Mouse (Mus musculus): ENCODE results near the gene Lmna.

Gene Lmna

DNA sequence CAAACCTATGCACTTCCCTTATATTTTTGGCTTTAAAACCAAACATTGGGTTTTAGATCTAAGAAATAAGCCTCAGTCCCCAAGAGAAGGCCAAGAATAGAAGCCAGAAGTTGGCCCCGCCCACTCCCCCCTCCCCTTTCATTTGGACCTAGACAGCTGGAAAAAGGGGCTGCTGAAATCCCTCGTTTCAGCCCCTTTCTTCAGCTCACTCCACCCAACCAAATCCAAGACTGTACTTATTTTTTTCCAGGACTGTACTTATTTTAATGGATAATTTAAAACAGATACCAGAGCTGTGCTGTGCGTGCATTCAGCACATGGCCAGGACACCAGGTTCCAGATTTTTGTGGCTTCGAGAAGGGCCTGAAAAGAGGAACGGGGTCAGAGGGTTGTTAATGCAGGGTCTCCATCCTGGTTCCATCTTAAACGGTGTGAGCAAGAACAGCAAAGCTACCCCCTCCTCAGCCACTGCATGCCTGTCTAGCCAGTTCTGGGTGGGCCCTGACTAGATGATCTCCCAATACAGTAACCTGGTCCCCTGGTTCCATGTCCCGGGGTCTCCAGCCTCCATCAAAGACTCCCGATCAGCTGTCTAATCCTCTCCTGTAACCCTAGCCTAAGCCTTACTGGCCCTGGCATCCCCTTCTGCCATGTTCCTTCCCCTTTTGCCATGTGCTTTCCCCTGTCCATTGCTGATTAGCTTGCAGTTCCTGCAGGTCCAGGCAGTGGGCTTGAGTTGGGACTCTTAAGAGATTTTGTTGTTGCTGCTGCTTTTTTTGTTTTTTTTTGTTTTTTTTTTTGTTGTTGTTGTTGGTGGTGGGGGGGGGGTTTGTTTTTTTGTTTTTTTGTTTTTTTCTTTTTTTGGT, 5.6 kb downstream of the Lmna start:
- intact Hi-C loops (cut with DNase I) = no loop called here

DNA sequence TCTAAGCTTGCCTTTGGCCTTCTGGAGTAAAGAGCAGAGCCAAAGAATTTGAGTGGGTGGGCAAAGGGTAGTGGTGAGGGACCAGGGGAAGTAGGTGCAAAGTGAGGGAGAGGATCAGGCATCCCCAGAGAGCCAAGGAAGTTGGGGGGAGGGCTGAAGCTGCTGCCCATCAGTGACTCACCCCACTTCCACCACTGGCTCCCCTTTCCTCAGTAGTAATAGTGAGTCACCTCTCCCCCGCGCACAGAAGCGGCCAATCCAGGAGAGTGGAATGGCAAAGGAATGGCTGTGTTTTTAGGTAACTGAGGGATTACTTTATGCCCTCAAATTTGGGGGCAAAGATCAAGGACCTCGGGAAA, 6.3 kb downstream of the Lmna start:
- intact Hi-C loops (cut with DNase I) = no loop called here

DNA sequence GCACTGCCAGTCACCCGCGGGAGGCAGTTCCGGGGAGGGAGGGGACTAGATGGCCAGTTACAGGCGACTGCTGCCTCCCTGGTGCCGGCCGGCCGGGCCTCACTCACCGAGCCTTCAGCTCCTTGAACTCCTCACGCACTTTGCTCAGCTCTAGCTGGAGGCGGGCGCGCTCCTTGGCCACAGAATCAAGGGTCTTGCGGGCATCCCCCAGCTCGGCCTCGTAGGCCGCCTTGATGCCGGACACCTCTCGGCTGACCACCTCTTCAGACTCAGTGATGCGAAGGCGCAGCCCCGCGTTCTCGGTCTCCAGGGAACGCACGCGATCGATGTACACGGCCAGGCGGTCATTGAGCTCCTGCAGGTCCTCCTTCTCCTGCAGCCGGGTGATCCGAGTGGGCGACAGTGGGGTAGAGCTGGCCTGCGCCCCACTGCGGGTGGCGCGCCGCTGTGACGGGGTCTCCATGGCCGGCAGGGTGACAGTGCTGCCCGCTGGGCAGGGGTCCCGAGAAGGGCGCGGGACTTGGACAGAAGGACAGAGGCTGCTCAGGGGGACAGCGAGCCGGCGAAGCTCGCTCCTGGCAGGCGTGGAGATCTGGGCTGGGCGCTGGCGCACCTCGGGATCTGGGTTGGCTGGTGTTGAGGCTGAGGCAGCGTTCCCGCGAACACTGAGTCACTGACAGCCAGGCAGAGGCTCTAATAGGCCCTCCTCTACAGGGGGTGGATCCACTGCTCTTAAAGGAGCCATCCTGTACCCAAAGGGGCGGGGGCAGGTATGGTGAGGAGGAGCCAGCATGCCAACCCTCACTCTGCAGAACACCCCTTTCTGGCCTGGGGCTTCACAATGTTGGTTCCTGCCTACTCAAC, 6.9 kb downstream of the Lmna start:
- intact Hi-C loops (cut with DNase I) = no loop called here

DNA sequence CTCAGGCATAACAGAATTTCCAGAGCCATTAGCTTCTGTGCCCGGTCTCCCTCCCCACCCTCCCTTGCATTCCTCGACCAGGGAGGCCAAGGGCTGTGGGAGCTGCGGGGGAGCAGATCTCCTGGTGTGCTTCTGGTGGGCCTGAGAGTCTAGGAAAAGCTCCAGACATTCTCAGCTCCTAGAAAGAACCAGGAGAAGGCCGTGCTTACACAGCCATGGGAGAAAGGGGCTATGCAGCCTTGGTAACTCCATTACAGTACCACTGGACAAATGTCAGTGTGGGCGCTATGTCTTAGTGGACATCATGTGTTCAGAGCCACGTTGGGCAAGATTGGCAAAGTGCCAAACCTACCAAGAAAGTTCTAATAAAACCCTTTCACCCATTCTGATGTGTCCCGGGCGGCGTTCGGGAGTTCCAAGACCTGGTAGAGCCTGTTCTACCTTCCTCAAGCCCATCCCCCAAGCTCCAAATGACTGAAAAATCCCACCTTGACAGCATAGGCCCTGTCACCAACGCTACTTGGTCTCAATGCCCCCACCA, 7.7 kb downstream of the Lmna start:
- intact Hi-C loops (cut with DNase I) = no loop called here

DNA sequence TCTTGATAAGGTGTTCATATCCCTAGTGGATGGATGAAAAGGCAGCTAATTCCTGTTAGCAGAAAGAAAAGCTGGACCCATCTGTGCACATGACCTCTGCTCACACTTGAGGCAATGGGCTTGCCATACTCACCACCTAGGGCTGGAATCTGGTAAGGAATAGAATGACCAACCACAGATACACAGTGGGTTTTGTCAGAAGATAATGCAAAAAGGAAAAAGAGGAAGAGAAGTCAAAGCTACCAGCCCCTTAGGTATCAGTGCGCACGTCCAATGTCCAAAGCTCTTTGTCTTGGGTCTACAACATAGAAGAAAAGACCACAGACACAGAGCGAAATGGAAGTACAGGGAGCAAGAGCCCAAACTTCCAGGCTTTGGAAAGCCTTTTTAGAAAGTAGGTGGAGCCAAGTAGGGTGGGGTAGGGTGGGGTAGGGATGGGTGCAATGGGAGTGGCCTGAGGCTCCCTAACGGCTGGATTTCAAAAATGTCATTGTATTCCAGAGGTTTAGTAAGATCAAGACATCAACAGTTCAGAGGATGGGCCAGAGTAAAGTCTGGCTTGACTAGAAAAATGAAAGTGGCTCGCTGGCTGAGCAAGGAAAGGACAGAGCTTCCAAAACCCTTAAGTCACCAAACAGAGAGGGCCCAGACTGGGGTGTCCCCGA, 8.3 kb downstream of the Lmna start:
- intact Hi-C loops (cut with DNase I) = no loop called here

DNA sequence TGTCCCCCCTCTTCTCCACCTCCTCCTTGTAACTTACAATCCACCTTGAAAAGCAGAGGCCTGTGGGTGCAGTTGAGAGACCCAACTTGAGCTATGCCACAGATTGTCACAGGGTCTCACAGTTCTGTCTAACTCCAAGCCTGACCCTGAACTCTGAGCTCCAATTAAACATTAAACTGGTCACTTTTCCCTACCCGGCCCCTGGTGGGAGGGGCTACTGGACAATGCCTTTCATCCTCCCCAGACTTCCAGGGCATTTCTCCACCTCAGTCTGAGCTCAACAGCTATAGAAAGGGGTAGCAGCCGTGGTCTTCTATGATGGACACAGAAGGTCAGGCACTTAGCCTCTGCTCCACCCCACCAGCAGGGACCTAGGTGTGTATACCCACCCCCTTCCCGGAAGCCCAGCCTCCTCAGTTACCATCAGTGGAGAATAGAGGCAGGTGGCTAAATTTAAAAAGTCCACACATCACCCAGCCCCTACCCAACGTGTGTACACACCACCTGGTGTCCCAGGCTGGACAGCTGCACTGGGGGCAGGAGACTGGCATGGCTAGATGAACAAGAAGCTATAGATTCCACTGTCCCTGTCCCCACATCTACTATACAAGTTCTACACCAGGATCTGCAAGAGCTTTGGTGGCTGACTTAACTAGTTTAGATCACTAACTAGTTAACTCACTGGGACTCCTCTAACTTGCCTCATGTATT, 8.9 kb downstream of the Lmna start:
- intact Hi-C loops (cut with DNase I) = no loop called here

DNA sequence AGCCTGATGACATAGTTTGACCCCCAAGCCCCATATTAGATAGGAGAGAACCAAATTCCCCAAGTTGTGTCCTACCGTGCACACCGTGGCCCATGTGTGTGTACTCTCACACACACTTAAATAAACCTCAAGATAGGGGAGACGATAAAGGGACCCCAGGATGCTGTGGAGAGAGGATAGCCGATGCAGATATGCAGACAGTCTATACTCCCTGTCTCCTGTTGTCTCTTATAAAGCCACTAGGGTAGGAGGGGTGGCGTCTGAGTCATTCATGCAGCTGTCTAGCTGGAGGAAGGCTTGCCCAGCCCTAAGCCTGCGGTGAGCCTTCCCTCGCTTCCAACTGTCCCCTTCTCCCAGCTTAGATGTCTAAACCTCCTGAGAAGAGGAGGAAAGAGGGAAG, 9.7 kb downstream of the Lmna start:
- intact Hi-C loops (cut with DNase I) = no loop called here

DNA sequence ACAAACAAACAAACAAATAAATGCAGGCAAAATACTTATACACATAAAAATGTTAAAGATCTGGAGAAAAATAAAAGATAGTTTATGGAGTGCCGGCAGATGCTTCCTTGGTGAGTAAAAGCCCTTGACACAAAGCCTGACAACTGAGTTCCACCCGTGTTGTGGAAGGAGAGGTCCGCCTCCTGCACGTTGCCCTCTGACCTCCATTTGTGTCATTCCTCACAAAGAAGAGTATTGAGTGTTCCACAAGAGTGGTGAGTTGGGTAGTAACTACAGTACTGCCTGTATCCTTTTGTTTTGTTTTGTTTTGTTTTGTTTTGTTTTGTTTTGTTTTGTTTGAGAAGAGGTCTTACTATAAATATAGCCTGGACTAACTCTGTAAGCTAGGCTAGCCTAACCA, 10.2 kb downstream of the Lmna start:
- intact Hi-C loops (cut with DNase I) = no loop called here

DNA sequence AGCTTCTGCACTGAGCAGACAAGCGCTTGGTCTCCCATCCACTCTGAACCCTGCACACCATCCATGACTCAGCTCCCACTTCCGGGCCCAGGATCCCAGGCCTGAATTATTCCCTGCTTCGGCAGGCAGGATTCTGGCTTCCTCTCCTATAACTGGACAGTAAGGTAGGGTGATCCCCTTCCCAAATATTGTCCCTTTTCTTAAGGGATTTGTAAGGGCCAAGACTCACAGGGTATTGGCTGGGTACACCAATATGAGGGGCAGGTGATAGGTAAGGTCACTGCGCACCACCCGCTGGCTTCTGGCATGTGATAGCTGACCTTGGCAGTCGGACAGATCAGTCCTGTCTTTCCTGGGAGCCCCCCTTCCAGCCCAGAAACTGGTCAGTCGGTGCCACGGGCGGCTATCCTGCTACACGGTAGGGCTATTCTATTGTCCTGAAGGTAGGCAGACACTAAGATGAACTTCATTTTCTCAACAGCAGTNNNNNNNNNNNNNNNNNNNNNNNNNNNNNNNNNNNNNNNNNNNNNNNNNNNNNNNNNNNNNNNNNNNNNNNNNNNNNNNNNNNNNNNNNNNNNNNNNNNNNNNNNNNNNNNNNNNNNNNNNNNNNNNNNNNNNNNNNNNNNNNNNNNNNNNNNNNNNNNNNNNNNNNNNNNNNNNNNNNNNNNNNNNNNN, 13.9 kb downstream of the Lmna start:
- intact Hi-C loops (cut with DNase I) = no loop called here

DNA sequence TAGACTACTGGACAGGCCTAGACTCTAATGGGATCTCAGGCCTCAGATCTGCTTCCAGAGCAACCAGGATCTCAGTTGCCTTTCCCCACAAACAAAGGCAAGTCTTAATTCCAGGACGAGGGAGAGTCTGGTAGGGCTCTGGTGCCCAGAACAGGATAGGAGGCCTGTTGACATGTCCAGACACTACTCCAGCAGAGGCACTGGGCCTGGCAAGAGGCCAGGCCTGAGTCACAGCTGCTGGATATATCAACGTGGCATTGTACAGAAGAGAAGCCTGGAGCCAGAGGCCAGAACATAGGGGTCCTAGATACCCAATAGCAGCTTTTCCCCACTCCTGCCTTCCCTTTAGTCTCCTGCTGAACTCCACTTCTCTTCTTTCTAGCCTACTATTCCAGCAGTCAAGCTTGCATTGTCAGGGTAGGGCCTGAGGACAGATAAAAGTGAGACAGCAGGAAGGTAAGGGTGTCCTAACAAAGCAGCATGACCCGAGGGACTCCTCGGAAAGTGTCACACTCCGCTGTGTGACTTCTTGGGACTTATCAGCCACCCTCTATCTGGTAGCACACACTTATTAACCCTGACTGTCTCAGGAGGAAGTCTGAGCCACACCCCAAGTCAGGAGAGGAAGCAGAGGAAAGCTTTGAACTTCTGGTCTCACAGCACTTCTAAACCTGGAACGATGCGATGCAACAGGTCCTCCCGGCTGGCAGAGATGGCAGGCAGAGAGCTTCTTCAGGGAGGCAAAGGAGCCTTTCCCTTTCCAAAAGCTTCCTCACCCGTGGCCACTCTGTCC, 14.7 kb downstream of the Lmna start:
- intact Hi-C loops (cut with DNase I) = no loop called here

DNA sequence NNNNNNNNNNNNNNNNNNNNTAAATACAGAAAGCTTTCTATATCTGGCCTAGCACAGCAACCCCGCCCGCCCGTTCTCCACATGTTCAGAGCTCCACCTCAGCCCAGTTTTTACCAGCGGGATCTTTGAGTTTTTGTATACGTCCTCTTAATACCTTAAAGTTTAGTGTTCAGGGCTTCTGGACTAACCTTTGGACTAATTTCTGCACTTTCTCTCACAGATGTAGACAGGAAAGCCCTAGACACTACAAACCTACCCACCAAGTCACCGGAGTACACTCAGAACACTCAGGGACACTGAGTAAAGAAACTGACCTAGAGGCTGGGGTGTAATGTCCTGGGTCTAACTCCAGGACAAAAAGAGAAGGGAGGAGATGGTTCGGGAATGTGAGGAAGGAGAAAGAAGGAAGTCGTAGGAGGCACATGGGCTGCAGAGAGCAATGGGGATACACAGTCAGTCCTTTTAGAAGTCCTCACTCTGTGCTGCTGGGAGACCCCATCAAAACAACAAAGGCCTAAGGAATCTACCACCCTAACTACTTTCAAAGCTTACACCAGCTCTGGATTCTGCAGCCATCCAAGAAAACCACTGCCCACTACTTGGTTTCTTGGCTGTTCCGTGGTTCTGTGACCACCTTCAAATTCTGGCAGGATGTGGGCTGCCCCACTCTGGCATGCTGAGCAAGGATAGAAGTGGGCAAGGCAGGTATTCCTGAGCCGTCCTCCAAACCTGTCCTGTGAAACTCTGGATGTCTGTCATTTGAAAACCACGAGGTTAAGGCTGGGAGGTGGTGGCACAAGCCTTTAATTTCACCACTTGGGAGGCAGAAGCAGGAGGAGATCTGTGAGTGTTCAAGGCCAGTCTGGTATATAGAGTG, 15.8 kb downstream of the Lmna start:
- intact Hi-C loops (cut with DNase I) = no loop called here

DNA sequence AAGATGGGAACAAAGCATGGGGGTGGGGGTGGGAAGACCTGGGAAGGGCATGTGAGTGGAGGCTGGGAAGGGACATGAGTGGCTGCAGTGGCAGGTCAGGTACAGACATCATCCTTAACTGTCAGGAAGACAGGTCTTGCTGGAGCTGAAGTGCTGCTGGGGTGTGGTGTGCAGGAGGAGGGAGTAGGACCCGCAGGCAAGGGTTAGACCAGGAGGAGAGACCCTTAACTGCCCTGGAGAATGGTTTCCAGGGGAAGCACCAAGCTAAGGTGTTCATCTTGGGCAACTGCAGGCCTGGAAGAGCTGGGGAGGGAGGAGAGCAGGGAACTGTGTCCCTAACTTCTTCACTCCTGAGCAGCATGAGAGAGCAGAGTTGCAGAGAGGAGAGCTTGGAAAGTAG, 22.4 kb downstream of the Lmna start:
- intact Hi-C loops (cut with DNase I) = no loop called here

DNA sequence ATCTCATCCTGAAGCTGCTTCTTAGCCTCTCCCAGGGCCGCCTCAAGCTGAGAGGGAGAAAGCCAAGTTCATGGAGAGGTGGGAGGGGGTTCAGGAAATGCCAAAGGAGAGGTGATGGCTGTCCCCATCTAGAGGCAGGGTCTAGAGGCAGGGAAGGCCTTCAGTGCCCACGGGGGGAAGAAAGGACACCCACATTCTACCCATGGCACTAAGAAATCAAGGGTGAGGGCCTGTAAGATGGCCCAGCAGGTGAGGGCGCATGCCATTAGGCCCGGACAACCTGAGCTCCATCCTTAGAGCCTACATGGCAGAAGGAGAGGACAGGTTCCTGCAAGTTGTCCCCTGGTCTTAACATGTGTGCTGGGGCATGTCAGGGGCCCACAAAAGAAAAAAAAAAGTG, 22.9 kb downstream of the Lmna start:
- intact Hi-C loops (cut with DNase I) = no loop called here

DNA sequence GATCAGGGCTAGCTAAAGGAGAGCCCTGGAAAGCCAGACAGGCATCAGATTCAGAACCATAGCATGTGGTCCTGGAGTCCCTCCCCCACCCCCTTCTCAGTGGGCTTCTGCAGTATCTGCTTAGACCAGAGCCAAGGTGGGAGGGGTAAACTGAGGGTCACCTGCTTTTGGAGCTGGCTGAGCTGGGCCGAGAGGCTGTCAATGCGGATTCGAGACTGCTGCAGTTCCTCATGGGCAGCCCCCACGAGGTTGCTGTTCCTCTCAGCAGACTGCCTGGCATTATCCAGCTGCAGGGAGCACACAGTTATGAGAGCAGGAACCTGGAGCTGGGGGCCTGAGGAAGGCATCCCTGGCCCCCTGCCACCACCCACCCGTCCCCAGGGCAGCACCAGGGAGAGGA, 23.7 kb downstream of the Lmna start:
- intact Hi-C loops (cut with DNase I) = no loop called here

DNA sequence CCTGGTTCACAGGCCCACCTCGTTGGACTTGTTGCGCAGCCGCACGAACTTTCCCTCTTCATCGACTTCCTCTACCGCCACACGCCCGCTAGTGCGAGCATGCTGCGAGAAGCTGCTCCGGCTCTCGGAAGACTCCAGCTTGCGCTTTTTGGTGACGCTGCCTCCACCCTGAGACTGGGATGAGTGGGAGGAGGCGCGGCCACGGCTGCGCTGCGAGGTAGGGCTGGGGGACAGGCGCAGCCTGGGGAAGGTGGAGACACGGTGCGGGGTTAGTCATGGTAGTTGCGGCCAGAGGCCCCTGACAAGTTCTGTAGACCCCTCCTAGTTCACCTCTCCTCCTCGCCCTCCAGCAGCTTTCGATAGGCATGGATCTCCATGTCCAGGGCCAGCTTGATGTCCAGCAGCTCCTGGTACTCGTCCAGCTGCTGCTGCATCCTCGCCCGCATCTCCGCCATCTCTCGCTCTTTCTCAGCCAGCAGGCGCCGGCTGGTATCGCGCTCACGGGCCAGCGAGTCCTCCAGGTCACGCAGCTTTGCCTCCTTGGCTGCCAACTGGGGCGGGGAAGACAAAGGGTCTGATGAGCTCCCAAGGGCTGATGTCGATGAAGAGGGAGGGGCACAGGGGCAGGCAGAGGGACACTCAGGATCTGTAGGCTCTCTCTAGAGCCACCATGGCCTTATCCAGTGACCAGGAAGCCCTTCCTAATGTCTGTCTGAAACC, 25.0 kb downstream of the Lmna start:
- intact Hi-C loops (cut with DNase I) = no loop called here

DNA sequence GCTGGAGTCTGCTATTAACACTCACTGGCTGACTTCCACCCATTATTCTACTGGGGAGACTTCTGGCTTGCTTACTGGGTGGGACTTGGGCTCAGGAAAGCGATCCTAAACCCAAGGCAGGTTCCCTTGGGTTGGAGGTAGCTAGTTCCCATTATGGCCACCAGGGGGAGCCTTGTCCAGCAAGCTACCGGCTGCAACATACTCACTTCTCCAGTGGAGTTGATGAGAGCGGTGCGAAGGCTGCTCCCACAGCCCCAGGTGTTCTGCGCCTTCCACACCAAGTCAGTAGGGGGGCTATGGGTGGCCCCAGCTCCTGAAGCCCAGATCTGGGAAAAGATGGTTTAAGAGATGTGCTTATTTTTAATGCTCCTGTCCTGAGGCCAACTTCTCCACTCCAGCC, 26.1 kb downstream of the Lmna start:
- intact Hi-C loops (cut with DNase I) = loop anchor here (1.0 kb wide), 1 partner anchor 39 kb away; no protein-coding TSS in a partner anchor

DNA sequence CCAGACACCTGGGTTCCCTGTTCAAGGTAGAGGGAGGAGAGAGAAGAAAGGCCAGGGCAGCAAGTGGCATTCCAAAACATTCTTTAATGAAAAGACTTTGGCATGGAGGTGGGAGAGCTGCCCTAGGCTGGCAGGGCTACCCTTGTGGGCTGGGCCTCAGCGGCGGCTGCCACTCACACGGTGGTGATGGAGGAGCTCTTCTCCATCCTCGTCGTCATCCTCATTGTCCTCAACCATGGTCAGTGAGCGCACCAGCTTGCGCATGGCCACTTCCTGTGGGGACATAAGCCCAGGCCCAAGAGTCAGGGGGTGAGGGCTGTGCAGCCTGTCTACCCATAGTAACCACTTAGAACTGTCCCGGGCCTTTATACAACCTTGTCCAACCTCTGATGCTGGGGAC, 26.6 kb downstream of the Lmna start:
- intact Hi-C loops (cut with DNase I) = loop anchor here (1.0 kb wide), 1 partner anchor 39 kb away; no protein-coding TSS in a partner anchor

DNA sequence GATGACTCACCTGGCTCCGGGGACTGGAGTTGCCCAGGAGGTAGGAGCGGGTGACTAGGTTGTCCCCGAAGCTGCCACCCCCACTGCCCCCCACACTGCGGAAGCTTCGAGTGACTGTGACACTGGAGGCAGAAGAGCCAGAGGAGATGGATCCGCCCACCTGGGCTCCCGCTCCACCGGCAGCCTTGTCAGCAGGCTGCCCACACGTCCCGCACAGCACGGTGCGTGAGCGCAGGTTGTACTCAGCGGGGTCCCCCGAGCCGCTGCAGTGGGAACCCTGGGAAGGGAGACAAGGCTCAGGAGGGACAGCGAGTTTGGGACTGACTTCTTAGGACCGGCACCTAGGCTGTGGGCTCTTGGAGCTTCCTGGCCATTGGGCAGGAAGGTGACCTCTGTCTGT, 27.4 kb downstream of the Lmna start:
- intact Hi-C loops (cut with DNase I) = no loop called here
